Mouse (Mus musculus): Measurements from ENCODE around the gene Ctsd.

DNA sequence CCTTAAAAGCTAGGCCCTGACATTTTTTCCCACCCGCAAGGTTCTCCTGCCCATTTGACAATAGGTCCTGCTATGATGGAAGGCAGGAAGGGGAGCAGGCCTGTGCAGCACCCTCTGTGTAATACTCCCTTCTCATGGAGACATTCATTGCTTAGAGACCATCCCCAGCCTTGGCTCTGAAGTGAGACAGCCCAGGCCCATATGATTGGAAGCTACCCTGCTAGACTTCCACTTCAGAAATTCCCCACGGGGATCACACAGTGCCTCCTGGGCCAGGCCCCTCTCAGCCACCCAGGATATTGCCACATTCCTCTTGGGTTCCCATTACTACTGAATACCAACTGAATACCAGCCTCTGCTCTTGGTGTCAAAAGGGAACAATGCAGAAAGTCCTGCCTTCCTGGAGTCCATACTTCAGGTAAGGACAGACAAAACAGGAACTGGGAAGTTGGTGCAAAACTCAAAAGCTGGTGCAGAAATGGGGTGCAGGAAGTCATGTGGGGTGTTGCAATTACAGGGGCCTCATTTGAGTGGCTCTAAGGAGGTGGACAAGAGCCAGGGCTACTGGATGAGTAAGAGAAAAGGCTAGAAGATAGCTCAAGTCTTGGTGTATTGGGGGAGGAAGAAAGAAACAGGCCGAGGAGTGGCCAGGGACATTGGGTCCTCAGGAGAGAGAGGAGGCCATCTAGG lies 2.3 kb upstream of the Ctsd start:
- TF ChIP-seq CHD2 (IDR thresholded peaks at IDR 0.05; ENCODE audit: low read depth, low read length) (no peak), ZNF384 (IDR thresholded peaks at IDR 0.05; ENCODE audit: low read depth, low read length) (no peak), HCFC1 (IDR thresholded peaks at IDR 0.05; ENCODE audit: borderline replicate concordance, insufficient read depth, low read length) (no peak), ZC3H11A (IDR thresholded peaks at IDR 0.05; ENCODE audit: borderline replicate concordance, low read depth, low read length) (no peak), MAFK (IDR thresholded peaks at IDR 0.05; ENCODE audit: insufficient read depth, low read depth, low read length) (no peak)
